In genomic region chr2:51362825-51363616, GRCm38 (mm10) we compare ENCODE assay signal across 20 mouse cellular contexts.
A peak's percentile ranks its signal among the peaks of the same experiment; 100 is the strongest.
DNase-seq lines count a peak whose midpoint lies in the region; ATAC-seq lines count a peak whose summit lies in the region.
"Had no signal": no experiment of that assay in that cellular context is flagged by ENCODE, and none has a peak within 500 bp of the region (broad histone marks: within the 10 kb centered on the region; RNA-seq: fewer than 3 reads in every experiment).

No protein-coding gene starts in this region.

- intact Hi-C loops in heart, postnatal 14 days (cut with DNase I), result no loop called here

- H3K4me1 ChIP-seq in limb, embryonic 15.5 days, result peaks cover 6% of the 10 kb centered on the region; the same call in 1 of the 2 replicates
- H3K4me1 ChIP-seq in limb, embryonic 10.5 days, result peaks cover 12% of the 10 kb centered on the region
- H3K4me1 ChIP-seq in intestine, embryonic 15.5 days (replicated peaks), result 0 out of 2 replicates have a peak, but pooled peaks cover 3% of the 10 kb centered on the region
- H3K4me1 ChIP-seq in midbrain, embryonic 10.5 days, result no peaks in the 10 kb centered on the region
- H3K4me1 ChIP-seq: embryonic facial prominence, embryonic 12.5 days; midbrain, embryonic 12.5 days had no signal

- no peaks in the 10 kb centered on the region for H3K27me3 ChIP-seq in limb, embryonic 15.5 days
- H3K27me3 ChIP-seq in limb, embryonic 10.5 days (ENCODE audit: low read depth, poor library complexity, severe bottlenecking), result no peaks in the 10 kb centered on the region
- no peaks in the 10 kb centered on the region for H3K27me3 ChIP-seq in intestine, embryonic 15.5 days (replicated peaks)
- no peaks in the 10 kb centered on the region for H3K27me3 ChIP-seq in midbrain, embryonic 10.5 days (ENCODE audit: low read depth, poor library complexity, severe bottlenecking)
- H3K27me3 ChIP-seq: embryonic facial prominence, embryonic 12.5 days; midbrain, embryonic 12.5 days had no signal

- DNase-seq in heart, adult 11 months, result peak; percentile 89
- no peak for DNase-seq in heart, postnatal 14 days
- DNase-seq in limb, embryonic 10.5 days (ENCODE audit: low spot score), result no peak
- peak; percentile 24 for DNase-seq in skeletal muscle tissue, adult 2 months (ENCODE audit: low read depth, low spot score)
- DNase-seq in midbrain, embryonic 10.5 days (ENCODE audit: low spot score), result no peak
- no peak for DNase-seq in right cerebral cortex, adult 18-20 months
- DNase-seq: cerebellum, adult 9-10 months; gastrocnemius, postnatal 10 days; kidney, adult 11 months; kidney, postnatal 14 days; retina, postnatal 1 day; right cerebral cortex, postnatal 4 days; thymus, postnatal 36 days had no signal

- WGBS in limb, embryonic 15.5 days, result 43% methylated on average over 9 of the region's 9 CpGs
- WGBS in limb, embryonic 10.5 days, result 86% methylated on average over 9 of the region's 9 CpGs
- WGBS in intestine, embryonic 15.5 days, result 41% methylated on average over 9 of the region's 9 CpGs
- WGBS in midbrain, embryonic 10.5 days, result 93% methylated on average over 9 of the region's 9 CpGs

- no peaks in the 10 kb centered on the region for H3K9me3 ChIP-seq in limb, embryonic 15.5 days
- no peaks in the 10 kb centered on the region for H3K9me3 ChIP-seq in limb, embryonic 10.5 days (replicated peaks)
- H3K9me3 ChIP-seq in intestine, embryonic 15.5 days, result no peaks in the 10 kb centered on the region
- H3K9me3 ChIP-seq in midbrain, embryonic 10.5 days (replicated peaks), result no peaks in the 10 kb centered on the region
- H3K9me3 ChIP-seq: embryonic facial prominence, embryonic 12.5 days; midbrain, embryonic 12.5 days had no signal

- no peak for ATAC-seq in limb, embryonic 15.5 days (ENCODE audit: insufficient number of reproducible peaks, low FRiP score, low TSS enrichment, low read depth)
- peak; percentile 69 for ATAC-seq in intestine, embryonic 15.5 days

- H3K27ac ChIP-seq in limb, embryonic 15.5 days, result peak overlapping the region; percentile 54
- no peak overlapping the region for H3K27ac ChIP-seq in limb, embryonic 10.5 days
- H3K27ac ChIP-seq in intestine, embryonic 15.5 days, result peak overlapping the region; percentile 51
- H3K27ac ChIP-seq in midbrain, embryonic 10.5 days (replicated peaks), result no peak overlapping the region
- H3K27ac ChIP-seq: embryonic facial prominence, embryonic 12.5 days; hindbrain, embryonic 14.5 days; macrophage; midbrain, embryonic 12.5 days had no signal

- H3K4me2 ChIP-seq in limb, embryonic 15.5 days, result no peak overlapping the region
- H3K4me2 ChIP-seq in intestine, embryonic 15.5 days (replicated peaks), result no peak overlapping the region
- H3K4me2 ChIP-seq: embryonic facial prominence, embryonic 12.5 days; heart, embryonic 11.5 days; hindbrain, embryonic 14.5 days; midbrain, embryonic 12.5 days had no signal

- H3K9ac ChIP-seq in limb, embryonic 15.5 days, result no peak overlapping the region
- H3K9ac ChIP-seq in intestine, embryonic 15.5 days, result no peak overlapping the region
- H3K9ac ChIP-seq: embryonic facial prominence, embryonic 12.5 days; hindbrain, embryonic 14.5 days; midbrain, embryonic 12.5 days had no signal

- no peak overlapping the region for H3K4me3 ChIP-seq in limb, embryonic 15.5 days
- no peak overlapping the region for H3K4me3 ChIP-seq in limb, embryonic 10.5 days
- no peak overlapping the region for H3K4me3 ChIP-seq in intestine, embryonic 15.5 days (replicated peaks)
- no peak overlapping the region for H3K4me3 ChIP-seq in midbrain, embryonic 10.5 days
- H3K4me3 ChIP-seq: embryonic facial prominence, embryonic 12.5 days; midbrain, embryonic 12.5 days had no signal

- no peaks in the 10 kb centered on the region for H3K36me3 ChIP-seq in limb, embryonic 15.5 days
- H3K36me3 ChIP-seq in limb, embryonic 10.5 days, result no peaks in the 10 kb centered on the region
- H3K36me3 ChIP-seq in intestine, embryonic 15.5 days, result no peaks in the 10 kb centered on the region
- H3K36me3 ChIP-seq in midbrain, embryonic 10.5 days, result no peaks in the 10 kb centered on the region
- H3K36me3 ChIP-seq: embryonic facial prominence, embryonic 12.5 days; midbrain, embryonic 12.5 days had no signal

Comparison
In these comparisons a context has a peak if more than half of its experiments do, and no peak if none do; other contexts are left out.
1. DNase-seq: peak in heart, adult 11 months (single experiment) and skeletal muscle tissue, adult 2 months (single experiment); none in heart, postnatal 14 days (0 of 2), limb, embryonic 10.5 days (single experiment), midbrain, embryonic 10.5 days (single experiment) and right cerebral cortex, adult 18-20 months (single experiment).
2. H3K27ac ChIP-seq: peak in limb, embryonic 15.5 days (single experiment) and intestine, embryonic 15.5 days (single experiment); none in limb, embryonic 10.5 days (single experiment) and midbrain, embryonic 10.5 days (single experiment).